Mouse (Mus musculus) induced T-regulatory cell, adult 2 months (primary cell): ENCODE measurements around the gene Reln.

Experiments
- DNase-seq: peaks from one replicate; pipeline ENCODE4 v3.0.0-alpha.2; 2012; ENCODE audit warnings: low read depth

Gene Reln

DNA sequence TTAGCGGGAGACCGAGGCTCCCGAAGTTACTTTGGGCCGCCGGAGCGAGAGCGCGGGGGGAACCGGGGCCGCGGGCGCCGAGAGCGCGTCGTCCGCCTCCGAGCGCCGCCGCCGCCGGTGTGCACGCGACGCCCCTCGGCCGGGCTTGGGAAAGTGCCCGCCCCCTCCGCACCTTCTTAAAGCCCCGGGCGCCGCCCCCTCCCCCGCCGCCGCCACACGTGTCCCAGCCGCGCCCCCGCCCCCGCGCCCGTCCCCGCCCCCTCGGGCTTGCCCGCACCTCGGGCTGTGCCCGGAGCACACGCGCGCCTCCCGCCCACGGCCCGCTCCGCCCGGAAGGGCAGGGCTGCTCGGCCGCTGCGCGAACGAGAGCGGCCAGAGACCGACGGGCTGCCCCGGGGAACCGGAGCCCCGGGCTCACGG is at the start of gene Reln:
Gene Reln, minus strand, starts transcription at position 147 of the 420 bp plus-strand sequence.
- DNase-seq = no peak

DNA sequence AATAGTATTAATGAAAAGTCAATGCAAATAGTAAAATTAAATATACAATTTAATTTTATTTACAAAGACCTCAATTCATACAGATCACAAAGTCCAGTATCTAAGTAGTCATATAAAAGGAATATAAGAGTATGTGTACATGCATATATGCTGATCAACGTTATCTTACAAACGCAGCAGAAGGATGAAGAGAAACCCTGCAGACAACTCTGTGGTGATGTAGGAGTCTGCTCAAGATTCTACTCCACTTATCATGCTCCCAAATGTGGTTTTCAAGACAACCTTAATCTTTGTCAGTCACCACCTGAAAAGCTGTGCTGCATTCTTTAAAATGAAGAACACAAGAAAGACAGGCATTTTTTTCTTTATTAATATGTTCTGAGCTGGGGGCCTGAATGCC is 44.0 kb upstream of the Reln start:
- DNase-seq = no peak

DNA sequence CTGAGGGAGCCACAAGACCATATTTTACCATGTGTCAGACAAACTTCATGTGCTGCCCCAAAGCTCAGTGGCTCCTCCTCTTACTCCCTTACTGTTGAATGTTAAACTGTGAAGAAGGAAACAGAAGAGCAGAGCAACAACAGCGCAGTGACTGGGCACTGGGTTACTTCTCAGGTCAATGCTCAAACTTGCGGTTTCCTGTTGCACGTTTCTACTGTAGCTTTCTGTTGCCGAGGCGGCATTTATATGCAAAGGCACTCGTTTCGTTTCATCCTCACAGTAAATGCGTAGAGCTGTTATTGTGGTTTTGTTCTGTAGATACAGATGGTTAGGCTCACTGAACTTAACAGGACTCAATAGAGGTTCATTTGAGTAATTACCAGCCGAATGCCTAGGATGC is 16.0 kb upstream of the Reln start:
- peak; percentile 35 for DNase-seq

DNA sequence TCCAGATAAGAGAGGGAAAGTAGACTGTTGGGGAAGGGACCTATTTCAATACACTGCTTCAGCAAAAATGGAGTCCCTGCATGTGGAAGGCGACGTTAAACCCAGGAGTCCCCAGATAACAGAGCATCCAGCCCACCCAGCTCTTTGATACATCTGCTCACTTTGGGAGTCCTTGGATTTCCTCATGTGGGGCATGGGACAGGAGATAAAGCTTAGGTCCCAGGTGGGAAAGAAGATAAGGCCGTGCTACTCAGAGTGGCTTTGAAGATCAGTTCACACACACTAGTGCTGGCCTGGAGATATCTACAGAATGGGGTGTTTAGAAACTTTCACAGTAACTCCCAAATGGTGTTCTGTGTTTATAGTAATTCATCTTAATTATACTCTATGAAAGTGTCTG is 3.9 kb upstream of the Reln start:
- DNase-seq = no peak

DNA sequence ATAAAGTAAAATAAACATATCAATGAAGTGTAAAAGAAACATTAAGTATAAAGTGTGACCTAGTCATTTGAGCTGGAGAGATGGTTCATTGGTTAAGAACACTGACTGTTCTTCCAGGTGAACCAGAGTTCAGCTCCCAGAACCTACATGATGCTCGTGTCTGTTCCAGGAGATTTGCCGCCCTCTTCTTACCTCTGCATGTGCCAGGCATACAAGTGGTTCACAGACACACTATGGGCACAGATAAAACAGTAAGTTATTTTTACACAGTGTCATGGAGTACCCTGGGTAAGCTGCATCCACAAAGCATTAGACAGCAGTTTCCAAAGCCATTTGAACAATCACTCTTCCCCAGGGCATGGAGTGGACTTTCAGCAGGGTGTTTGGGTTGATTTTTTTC is 3.2 kb upstream of the Reln start:
- DNase-seq = no peak

DNA sequence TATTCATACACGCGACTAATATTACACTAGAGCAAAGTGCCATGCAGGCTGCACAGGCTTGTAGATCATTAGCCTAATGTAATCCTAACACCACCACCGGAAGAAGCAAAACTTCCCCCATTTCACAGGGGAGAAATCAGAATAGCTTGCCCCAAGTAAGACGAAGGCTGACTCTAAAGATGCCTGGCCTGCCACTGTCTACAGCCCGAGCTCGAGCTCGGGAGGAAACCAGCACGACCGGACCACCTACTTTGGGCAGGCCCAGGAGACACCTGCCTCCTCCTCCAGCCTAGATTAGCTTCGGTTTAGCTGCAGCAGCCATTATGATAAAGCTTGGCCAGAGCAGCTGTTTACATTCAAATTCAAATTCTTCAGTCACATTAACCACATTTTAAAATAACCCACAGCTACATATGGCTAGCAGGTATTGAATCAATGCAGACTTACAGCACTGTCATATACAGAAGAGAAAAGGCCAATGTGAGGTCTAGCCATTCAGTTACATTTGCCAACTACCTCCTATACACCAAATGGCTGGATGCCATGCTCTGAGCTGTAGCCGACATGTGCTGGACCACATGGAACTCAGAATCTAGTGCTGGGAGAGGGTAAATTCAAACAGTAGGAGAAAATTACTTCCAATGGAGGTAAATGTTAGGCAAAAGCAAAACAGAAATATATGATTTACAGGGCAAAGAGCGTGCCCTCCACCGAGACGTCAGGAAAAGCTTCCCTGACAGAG is 1.6 kb upstream of the Reln start:
- no peak for DNase-seq

DNA sequence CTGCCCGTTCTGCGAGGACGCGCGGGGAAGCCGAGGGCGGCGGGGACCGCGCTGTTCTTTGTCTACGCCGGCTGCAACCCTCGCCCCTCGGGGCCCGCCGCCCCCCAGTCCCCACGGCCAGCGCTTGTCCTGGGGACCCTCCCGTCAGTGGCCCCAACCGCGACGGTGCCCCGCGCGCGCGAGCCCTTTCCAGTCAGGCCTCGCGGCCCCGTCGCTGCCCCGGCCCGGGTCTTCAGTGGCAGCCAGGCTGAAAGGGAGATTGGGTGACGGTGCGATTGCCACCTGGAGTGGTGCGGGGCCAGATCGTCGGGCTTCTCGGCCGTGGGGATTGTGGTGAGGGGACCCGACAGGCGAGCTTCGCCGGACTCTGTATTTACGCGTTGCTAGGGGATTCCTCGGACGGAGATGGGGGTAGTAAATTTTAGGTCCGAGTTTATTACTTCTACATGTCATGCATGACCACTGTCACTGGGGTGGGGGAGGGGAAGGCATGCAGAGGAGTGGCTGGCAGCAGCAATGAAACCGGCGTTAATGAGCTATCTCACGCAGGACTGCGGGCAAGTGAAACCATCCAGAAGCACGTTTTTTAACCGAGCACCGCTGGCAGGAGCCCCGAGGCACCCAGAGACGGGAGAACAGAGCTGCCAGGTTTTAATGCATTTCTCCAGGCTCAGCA is 612 bp upstream of the Reln start:
- DNase-seq = no peak

DNA sequence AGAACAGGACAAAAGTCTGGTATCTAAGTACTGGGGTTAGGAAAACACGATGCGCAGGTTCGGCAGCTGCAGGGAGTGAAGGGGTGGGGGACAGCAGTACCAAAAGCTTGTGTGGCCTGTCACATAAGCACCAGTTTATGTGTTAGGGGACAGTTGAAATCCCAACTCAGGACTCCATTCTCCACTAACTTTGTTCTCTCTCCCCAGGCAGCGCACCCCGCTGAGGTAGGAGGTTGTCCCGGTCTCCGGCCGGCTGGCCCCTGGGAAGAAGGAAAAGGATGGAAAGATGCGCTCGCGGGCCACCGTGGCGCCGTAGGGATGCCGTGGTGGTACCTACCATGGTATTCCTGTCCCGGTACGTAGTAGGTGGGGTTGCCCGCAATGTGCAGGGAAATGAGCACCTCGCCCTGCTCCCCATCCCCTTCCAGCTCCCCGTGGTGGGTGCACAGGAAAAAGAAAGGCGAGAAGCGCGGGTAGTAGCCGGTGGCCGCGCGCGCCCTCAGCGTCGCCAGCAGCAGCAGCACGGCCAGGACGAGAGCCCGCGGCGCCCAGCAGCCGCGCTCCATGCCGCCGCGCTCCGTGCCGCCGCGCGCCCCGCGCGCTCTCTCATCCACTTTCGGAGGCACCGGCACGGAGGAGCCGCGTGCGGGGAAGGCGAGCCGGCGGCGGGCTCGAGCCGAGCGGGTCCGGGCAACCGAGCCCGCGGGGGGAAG is 503 bp downstream of the Reln start:
- DNase-seq = no peak

DNA sequence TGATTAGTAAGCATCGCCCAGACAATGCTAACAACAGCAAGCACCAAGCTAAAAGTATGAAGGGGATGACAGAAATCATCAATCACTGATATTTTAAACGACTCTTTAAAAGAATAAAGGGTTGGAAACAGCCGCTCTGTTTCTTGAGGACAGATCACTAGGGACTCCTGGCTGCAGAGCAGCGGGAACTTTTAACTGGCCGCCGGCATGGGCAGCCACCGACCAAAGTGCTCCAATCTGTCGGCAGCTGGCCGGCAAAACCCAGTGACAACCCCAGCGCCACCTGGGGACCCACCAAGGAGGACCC is 1.0 kb downstream of the Reln start:
- DNase-seq = no peak

DNA sequence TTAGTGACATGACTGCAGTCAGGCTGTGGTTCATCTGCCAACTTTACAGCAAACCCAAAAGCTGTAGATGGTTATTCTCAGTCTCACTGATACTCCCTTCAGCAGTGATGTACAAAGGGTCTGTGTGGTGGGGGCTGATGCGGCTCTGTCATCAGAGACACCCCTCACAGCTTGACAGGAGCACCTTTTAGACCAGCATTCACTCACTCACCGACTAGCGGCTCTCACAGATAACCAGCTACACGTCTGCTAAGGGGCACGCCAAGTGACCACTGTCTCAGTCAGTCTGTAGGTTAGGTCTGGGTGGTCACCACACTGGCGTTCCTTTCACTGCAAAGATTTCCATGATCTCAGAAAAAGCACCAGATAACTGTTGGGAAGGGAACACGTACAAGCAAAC is 2.0 kb downstream of the Reln start:
- DNase-seq = no peak

DNA sequence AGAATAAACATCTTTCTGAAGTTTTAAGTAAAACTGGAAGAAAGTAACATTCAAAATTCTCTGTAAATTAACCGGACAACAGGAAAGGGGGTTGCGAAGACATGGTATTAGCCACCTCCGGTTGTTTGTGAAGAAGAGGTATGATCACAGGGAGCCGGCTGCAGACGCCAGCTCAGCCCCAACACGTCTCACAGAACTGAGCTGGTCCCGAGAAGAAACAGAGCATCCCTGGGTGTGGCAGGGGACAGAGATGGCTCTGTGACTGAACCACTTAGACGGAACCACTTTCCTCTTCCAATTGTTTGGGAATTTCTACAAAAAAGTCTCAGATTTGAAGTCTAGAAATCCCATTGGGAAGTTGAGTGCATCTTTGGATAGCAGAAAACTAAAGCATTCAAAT is 3.5 kb downstream of the Reln start:
- no peak for DNase-seq

DNA sequence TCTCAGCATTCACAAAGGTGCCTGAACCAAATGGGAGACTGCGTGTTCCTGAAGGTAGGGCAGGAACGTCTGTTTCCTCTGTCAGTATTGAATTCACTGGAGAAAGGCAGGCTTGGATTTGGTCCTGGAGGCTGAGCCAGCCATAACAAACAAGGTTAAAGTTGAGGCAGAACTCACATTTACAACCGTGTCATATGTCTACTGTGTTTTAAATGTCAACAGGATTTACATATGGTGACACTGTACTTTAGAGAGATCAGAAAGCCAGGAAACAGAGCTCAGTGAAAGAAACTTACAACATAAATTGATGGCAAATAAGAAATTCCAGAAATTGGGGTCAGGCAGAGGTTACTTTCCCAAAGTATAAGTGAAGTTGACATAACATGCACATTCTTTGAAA is 9.1 kb downstream of the Reln start:
- no peak for DNase-seq

DNA sequence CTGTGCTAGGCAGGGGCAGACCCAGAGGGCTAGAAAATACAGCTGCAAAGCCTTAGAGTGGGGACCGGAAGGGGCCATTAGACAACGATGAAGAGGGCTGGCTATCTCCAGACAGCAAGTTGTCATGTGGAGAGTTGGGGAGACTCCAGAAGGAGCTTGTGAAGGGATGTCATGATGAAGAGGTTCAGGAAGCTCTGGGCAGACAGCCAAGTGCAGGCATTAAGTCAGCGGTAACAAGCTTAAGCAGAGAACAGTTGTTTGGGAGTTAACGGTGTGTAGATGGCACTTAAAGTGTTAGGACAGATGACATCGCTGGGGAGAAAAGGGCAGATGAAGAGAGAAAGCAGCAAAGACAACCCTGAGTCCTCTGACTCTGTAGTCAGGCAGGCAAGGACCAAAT is 13.7 kb downstream of the Reln start:
- DNase-seq = no peak

DNA sequence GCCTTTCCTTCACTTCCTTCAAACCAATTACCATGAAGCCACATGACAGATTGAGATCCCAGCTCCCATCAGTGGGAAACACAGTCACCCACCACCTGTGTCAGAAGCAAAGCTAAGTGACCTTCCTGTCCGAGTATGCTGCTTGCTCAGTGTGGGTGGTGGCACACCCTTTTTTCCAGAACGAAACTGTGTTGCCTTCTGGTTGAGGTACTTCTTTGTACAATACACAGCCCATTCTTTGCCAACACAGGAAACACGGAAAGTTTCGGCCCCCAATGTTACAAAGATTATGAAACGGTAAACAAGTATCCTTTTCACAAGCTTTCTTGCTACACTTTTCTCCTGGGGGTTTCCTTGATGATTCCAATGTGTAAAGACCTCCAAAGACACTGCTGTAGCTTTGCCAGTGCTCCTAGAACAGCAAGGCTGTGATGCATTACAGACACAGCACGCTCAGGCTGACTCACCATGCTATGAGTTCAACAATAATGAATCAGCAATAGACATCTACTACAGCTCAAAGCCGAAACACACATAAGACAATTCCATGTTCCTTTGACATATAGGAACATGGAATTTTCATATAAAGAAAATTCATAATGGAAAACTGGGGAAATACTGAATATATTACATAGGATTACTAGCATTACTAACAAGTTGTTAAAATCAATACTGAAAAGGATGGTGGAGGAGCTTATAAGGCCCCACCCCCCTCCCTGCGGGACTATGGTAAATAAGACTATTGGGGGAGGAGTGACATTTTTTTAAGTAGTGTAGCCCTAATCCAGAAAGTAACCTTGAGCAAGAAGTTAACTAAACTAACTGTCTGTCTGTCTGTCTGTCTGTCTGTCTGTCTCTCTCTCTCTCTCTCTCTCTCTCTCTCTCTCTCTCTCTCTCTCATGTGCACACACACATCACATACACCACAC is 15.8 kb downstream of the Reln start:
- DNase-seq = no peak

DNA sequence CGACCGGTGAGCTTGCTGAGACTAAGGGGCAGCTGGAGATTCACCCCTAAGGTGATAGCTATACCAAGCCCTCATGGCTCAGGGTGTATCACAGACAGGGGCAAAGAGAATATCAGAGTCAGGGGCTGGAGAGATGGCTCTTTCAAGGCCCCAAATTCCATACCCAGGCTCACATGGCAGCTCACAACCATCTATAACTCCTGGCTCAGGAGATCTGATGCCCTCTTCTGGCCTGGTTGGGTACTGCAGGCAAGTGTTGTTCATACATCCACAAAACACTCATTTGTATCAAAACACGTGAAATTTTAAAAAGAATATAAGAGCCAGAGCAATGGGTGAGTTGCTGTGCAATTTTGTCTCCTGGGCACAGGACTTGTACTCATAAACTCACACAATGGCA is 17.3 kb downstream of the Reln start:
- DNase-seq = peak; percentile 32

DNA sequence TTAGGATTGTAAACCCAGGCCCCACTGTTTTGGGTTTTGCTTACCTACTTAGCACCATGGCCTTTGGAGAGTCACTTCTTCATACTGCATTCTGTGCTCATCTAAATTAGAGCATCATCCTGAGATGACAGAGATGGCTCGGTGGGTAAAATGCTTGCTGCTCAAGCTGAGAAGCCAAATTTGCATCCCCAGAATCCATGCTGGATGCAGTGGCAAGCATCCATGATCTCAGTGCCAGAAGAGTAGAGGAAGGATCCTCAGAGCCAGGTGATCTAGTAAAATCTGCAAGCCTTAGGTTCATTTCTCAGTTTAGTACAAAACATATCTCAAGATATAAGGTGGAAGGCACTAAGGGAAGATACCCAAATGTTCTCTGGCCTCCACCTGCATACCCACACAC is 20.7 kb downstream of the Reln start:
- no peak for DNase-seq

DNA sequence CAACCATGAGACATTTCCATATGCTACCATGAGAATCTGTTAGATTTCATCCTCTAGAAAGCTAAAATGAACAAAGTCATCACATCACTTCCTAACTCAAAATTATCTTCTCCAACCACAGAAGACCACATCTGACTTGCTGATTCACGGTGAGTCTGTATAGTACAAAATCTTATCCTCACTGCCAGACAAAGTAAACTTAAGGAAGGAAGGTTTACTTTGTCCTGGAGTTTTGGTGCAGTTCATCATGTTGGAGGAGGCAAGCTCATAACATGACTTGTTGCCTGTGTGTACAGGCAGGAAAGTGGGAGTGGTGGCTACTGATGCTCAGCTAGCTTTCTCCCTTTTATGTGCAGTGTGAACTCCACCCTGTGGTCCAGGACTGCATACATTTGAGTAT is 26.7 kb downstream of the Reln start:
- no peak for DNase-seq

DNA sequence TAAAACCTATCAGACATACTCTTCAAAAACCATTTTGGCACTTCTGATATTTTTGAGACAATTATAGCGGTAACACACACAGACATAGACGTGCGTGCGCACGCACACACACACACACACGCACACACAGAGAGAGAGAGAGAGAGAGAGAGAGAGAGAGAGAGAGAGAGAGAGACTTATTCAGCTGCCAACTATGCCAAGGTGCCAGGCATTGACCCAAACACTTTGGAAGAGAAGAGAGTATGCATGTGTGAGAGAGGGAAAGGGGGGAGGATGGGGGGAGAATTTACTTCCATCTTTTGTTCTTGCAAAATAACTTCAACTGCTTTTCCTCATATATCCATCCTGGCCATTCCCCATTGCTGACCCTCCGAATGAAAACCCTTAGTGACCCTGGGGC is 28.0 kb downstream of the Reln start:
- DNase-seq = no peak

DNA sequence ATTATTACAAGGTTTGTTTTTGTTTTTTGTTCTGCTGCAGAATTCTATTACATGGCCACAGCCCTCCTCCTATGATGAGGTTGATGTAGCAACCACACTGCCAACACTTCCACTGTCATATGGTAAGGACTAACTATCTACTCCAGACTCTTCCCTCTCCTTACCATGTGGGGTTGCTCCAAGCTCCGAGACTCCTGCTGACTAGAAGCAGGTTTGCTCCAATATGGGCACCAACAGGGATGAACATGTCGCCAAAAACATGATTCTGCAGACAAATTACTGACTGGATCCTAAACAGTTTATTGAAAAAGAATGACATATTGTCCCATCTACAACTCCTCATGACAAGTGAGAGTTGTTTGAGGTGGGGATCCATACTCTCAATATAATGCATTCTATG is 28.5 kb downstream of the Reln start:
- DNase-seq = no peak

DNA sequence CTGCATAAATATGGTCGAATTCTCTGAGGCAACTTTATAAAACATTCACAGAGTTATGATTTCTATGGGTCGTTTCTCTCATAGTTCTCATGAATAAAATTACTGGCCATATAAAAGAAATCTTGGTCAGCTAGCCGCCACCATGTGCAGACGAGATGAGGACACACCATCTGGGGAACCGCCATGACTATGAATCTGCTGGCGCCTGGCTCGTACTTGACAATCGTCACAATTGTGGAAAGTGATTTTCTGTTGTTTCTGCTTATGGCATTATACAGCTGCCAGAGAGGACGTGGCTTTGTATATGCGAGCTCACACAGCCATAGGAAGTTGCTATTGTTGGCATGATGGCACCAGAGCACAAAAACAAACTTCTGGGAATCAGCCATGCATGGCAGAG is 31.5 kb downstream of the Reln start:
- no peak for DNase-seq

DNA sequence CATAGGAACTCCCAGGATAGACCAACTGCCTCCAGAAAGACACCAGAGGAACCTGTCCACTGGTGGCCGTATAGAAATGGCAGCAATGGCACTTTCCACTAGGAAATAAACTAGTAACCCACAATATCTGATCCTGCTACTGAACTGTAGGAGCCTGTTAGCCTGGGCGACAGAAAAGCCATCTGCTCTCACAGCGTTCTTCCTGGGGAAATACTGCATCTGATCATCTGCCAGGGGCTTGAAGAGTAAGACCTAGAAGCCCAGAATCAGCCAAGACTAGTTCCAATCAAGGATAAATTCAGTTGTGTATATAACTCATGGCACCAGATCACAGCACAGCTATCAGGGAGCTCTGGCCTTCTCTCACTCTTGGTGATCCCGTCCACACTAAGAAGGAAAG is 33.5 kb downstream of the Reln start:
- DNase-seq = no peak

DNA sequence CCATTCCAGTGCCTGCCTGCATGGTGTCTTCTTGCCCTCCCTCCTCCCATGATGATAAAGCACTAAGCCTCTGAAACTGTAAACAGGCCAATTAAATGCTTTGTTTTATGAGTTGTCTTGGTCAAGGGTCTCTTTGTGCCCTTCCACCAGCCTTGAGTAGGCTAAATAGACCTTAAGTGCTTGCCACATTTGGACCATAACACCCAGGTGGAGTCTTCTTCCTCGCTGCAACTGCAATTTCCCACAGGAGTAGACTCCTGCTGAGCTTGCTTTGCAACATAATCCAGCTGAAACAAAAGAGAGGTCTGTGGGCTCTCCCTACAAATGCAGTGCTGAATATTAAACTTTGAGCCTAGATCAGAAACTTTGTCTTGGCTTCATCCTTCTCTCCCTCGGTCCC is 35.5 kb downstream of the Reln start:
- DNase-seq = no peak

DNA sequence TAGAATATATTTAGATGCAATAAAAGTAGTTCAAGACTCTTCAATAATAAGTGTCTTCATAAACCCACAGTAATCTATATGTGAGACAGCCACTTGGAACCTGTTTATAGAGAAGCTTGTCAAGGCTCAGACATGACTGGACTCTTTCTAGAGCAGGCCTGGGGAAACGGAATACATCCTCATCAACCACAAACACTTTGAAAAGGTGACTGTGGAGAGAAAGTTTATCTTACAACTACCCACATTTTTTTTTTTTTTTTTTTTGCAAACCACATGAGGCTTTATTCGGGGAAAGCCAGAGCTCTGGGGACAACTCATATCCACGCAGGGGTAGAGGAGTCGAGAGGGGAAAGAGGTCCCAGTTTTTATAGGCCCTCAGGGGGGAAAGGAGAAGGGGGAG is 36.6 kb downstream of the Reln start:
- no peak for DNase-seq
